Mouse (Mus musculus) embryo, embryonic 11 days (tissue): ENCODE data around the gene Gars.

Experiments
- DNase-seq: peaks from one replicate; pipeline ENCODE4 v3.0.0-alpha.2; 2015

Gene Gars

DNA sequence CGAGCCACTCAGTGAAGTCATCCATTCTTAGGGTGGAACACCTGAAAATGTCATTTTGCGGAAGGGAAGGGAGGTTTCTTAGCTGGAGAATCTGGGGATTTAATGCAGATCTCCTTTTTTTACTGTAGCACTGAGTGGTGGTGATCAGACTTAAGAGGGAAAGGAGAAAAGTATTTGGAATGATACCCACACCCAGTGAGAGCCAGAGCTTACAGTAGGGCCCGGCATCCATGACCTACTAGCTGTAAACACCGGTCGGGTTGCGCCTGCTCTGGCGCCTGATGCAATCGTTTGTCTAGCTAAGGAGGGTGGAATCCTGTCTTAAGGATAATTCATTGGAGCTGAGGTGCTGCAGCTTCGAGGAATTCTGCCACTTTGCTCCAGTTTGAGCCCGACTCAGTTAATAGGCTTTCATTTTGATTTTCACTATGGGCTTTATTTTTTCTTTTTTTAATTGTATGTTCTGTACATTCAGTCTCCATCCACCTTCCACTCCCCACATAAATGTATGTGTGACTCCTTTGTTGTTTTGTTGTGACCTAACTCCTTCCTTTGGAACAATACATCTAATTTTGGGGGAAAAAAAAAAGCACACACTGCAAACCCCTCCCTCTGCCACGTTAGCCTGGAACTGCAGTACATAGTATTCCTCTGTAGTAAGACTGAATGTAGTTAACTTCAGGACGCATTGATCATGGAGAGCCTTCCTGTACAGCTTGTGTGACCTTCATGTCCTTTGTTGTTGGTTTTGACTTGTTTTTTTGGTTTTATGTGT is 1.1 kb downstream of the Gars start:
- DNase-seq: peak; percentile 44

DNA sequence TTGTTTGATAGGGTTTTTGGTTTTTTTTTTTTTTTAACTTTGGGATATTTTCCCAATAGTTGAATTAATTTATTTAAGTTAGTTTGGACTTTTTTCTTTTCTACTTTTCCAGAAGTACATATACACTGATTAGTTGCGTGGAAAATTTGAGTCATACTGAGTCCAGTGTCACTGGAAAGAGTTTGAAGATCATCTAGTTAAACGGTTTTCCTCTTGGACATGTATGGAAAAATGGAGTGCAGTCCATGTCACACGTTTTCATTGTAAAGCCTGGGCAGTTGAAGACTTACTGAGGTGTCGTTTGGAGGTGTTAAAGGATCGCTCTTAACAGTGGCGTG is 1.6 kb downstream of the Gars start:
- DNase-seq: no peak

DNA sequence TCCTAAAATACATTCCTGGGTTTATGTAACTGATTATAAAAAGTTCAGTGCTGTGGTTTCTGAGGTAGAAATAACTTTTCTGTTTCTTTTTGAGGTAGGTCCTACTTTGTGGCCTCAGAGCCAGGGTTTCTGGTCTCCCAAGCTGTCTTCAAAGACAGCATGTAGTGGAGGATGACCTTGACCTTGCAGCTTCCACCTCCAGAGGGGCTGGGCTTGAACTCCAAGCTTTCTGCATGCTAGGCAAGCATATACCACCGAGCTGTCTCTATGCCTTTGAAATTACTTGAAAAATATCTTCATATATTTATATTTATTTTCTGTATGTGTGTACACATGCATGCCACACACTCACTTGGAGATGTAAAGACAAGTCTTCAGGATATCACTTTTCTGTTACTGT is 2.2 kb downstream of the Gars start:
- DNase-seq: no peak

DNA sequence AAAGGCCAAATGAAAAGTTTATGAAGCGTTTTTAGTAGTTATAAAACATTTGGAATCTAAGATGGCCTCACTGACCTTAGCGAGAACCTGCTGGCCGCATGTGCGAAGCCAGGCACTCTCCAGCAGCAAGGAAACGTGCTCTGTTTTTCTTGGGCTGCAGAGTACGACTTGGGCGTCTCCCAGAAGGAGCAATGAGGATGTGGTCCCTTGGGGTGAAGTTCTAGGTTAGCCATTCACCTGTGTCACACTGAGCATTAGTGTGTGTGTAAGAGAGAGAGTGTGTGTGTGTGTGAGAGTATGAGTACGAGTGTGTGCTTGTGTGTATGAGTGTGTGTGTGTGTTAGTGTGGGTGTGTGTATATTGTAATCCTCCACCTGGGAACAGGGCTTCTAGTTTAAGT is 5.4 kb downstream of the Gars start:
- no peak for DNase-seq

DNA sequence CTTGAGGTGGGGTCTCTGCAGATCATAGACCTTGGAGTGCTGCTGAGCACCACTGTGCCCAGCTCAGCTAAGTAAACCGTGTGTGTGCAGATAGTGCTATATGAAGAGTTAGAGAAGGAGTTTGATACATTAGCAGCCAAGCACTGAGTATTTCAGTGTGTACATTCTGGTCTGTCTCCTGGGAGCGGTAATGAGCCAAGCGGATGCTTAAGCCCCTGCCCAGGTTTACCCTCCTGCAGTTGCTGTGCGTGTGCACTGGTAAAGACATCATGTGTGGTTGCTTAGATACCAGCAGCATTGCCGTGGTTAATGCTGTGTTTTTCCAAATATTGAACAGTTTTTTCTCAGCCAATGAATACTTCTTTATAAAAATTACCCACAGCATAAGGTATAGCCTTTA is 6.7 kb downstream of the Gars start:
- no peak for DNase-seq

DNA sequence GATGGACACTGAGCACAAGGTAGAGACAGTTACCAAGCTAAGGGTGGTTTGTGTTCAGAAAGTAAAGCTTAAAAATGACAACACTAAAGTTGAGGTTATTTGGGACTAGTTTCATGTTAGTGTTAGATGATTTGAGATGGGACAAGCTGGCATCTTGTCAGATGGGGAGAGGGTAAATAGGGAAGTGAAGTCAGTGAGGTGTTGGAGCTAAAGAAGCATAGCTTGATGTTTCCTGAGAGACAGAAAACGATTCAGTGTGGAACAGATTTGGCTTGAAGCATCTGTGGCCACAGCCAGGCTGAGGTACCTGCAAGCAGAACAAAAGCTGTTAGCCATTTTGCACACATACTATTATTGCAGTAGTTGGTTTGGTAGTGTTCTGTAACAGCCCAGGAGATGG is 7.5 kb downstream of the Gars start:
- no peak for DNase-seq

DNA sequence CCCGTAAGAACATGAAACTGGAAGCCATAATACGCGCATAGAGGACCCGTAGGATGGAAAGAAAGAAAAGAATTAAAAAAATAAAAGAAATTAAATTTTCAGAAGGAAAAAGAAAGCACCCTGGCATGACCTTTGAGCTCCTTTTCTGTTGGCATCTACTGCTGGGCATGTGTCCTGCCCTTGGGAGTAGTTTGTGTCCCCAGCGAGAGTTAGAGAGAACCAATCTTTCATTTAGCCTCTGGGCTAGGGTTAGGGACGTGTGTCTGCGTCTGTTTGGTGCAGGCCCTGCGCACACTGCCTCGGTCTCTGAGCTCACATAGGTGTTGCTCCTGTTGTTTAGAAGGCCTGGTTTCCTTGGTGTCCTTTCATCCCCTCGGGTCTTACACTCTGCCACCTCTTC is 11.4 kb downstream of the Gars start:
- no peak for DNase-seq

DNA sequence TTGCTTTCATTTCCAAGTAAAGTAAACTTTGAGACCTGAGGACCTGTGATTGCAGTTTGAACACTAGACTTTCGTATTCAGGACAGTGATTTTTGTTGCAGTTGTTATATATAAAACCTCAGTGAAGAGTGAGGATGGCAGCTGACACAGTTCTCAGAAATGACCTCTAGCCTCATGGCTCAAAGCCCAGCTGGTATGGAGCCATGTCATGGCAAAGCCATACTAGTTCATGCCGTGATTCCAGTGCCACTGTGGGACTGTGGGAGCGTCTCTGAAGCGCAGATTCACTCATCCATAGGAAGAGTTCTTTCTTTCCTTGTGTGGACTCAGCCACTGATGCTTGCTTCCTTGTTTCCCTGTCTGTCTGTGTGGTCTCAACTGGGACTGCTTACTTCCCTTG is 16.7 kb downstream of the Gars start:
- DNase-seq: no peak

DNA sequence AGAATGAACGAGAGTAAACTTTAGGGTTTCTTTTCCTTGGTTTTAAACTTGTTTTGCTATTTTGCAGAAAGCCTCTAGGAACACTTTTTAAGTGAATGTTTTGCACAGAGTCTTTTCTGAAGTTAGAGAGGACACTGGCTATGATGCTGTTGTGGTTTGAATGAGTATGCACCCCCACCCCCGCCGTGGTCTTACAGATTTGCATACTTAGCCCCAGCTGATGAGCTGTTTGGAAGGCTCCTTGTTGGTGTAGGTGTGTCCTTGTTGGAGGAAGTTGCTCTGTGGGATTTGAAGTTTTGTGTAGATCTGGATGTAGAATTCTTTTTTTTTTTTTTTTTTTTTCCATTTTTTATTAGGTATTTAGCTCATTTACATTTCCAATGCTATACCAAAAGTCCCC is 19.6 kb downstream of the Gars start:
- DNase-seq: no peak

DNA sequence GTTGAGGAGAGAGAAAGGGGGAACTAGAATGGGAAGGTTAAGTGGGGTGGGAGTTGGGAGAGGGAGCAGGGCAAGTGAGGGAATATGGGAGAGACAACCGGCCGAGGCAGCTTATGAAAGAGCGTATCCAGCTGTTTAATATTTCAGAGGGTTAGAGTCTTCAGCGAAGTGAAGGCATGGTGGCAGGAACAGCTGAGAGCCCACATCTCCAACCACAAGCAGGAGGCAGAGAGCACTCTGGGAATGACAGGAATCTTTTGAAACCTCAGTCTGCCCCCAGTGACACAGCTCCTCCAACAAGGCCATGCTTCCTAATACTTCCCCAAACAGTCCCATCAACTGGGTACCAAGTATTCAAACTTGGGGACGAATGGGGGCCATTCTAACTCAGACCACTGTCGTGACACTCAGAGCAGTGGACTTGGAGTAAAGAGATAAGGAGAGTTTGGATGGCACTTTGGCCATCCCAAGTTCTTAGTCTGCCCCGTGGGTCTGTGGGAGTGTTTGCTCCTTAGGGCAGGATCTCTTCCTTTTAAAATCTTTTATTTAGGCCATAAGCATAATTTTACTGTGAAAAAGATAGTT is 22.5 kb downstream of the Gars start:
- no peak for DNase-seq

DNA sequence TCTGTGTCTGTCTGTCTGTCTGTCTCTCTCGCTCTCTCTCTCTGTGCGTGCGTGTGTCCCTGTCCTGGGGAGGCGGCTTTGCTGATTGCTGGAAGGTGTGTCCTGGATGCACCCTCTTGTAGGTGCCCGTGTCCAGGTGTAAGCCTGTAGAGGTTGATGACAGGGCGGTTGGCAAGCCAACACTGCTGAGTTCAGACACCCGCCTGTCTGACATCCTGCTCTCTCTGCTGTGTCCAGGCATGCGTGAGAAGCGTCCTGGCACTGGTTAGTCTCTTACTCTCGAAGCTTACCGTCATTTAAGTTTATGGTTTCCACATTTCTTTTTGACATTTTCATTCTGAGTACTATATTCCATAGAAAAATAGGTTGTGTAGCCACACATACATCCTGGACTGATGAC is 23.5 kb downstream of the Gars start:
- no peak for DNase-seq

DNA sequence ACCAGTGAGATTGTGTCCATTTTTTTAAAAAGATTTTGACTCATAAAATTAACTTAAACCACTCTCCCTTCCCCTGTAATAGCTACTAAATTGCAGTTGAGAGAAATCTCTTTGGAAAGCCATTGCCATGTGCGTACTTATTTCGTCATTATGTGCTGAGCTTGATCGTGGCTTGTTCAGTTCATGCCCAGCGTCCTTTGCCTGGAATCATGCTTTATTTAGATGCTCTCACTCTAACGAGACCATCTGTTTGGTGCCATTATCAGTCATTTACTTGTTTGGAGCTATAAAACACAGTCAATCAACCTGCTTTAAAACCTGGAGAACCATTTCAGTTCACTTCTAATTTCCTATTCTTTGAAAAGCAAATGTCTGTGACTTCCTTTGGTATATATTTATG is 24.4 kb downstream of the Gars start:
- DNase-seq: no peak

DNA sequence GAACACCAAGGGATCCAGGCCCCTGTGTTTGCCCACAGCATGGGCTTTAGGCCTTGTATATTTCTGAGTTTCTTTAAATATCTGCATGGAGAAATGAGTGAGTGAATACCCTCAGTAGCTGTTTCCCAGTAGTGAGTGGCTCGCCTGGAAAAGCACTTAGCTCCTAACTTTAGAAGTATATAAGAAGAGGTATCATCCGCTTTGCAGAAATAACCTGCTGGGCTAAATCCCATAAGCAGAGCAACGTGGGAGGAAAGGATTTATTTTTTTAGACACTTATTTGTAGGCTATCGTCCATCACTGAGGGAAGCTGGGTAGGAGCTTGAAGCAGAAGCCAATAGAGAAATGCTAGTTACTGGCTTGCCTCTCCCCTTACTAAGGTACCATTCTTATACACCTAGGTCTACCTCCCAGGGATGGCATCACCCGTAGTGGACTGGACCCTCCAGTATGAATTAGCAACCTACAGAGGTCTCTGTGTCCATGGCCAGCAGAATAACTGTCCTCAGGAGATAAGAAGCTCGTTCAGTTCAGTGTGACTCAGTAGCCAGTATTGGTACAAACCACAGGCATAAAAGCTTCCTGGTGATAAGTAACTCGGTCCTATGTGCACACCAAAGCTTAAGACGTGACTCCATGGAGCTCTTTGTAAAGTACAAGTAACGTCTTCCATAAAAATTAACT is 26.1 kb downstream of the Gars start:
- DNase-seq: no peak

DNA sequence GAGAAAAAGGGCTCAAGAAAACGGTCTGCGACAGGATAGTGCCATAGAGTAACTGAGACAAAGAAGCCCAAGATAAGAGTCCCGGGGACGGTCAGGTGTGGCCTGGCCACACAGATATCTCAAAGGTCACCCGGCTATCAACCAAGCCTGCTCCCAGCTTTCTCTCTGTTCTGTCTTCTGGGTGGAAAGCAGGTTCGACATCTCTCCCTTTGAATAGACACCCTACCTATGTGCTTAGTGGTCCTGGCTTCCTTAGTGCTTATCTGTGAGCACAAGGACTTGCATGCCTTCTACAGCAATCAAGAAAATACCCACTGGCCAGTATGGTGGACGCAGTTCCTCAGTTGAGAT is 26.6 kb downstream of the Gars start:
- DNase-seq: no peak

DNA sequence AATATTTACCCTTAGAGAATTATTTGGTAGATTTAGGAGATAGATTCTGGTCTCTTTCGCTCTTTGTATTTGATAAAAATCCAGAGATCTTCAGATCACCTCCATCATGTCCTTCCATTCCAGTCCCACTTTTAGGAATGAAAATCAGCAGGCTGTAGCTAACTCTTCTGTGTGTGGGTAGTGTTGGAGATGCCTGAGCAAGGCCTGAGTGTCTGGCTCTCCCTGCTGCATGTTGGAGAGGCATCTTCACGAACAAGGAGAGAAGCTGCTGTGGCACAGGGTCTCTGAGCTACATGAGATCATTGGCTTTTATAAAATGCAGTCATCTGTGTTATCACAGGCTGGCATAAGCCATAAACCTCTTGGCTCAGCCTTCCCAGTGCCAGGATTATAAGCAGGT is 28.1 kb downstream of the Gars start:
- DNase-seq: no peak

DNA sequence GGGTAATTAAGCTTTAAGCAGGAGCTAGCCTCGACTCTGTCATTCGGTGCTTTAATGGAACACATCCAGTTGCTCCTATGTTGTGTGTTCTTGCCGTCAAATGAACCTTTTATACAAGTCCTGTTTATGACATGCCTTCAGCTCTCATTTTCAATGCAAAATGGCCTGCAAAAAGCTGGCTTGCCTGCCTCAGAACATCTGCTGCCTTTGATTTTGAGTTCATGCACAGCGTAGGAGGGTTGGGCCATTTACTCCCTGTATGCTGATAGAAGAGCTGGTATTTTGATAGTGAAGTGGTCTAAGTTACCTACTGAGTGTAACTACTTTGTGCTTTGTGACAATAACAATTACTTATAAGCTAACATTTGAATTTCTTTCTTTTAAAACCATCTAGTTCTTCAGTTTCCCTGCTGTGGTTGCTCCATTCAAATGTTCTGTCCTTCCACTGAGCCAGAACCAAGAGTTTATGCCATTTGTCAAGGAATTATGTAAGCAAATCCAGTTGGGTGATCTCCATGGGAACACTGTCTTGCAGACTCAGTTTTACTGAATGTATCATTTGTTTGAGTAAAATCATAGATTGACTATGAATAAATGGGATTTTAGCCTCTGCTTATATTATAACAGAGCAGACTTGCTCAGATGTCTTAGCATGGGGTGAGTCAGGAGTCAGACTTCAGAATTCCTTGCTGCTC is 38.9 kb downstream of the Gars start:
- no peak for DNase-seq

DNA sequence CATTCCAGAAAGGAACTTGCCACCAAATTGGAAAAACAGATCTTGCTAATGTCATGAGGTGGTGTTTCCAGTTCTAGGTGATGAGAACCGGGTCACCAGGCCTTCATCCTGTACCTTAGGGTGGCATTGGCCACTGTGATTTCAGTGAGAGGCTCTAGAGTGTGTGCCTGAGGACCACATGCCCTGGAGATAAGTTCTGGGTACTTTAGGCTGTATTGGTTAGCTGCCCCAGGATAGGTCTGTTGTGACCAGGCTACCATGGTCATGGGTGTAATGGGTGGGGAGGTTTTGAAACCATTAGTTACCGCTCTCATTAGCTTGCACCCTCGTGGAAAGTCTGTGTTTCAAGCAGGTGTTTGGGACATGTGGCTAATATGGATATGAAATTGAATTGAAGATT is 43.6 kb downstream of the Gars start:
- no peak for DNase-seq

DNA sequence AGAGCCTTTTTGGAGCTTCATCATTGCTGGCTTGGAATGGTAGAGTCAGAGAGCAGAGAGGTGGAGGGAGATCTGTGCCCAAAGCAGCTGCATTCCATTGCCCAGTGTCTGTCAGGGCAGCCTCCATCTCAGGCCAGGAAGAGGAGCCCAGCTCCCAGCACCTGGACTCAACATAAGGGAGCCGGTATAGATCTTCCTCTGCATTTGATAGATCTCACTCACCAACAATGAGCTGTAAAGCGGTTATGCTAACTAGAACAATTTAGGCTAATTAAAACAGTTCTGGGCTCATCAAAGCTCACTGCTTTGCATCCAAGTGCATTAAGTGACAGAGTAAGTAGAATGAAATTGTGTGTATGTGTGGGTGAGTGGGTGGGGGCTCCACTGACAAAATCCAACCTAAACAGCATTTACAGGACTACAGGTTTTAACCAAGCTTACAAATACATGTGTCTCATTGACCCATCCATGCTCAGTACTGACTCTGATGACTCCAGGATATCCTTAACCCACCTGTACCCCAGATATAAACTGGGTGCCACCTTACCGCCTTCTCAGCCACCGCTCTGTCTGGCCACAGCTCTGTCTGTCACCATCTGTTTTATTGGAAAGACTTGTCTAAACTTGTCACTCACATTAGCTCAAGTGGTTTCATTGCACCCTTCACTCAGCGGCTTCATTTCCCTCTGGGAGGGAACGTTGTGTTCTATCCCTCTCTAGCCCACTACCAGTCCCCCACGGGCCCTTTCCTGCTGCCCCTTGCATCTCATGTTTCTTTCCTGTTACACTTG is 44.6 kb downstream of the Gars start:
- DNase-seq: no peak

DNA sequence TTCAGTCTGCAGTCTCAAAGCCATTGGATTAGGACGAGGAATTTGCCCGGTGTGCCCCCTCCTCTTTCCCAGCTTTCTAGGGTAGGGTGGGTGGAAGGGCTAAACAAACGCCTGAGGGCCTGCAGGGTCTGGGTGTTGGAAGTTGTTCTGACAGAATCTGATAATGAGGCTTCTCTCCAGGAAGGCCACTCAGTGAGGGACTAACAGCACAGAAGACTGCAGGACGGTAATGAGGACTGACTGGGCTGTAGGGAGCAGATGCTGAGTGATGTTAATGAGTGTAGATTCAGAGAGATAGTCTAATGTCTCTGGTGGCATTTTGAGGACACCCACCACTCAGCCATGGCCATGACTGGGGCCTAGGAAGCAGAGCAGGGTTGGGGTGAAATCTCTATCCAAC is 49.5 kb downstream of the Gars start:
- no peak for DNase-seq

DNA sequence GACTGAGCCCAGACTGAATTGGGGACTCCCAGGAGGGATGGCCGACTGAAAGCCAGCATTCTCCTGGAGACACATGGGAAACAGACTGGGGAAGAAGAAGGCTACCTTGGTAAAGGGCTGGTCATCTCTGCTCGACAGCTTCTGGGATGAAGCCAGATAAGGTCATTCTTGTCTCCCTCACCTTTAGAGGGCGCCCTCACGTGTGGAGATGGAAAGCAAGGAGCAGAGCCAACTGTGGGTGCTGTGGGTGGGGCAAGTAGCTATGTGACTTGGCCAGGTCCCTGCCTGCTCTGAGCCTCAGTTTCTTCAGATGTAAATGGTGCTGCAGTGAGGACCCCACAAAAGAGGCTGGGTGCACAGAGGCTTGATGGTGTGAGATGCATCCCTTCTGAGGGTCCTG is 52.8 kb downstream of the Gars start:
- no peak for DNase-seq

DNA sequence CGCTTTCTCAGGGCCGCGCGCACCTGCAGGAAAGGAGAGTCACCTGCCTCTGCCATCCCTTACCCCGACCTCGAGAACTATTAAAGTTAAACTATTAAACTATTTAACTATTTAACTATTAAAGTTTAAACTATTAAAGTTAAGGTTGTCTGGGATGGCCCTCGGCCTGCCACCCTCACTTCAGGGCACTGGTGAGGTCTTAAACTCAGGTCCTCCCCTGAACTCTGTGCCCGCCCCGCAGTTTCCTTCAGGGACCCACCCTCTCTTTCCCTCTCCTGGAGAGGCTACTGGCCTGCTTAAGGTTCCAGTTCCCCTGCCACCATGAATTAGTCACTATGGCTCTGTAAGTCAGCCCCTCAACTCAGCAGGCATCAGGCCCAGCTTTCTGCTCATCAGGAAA is 53.6 kb downstream of the Gars start:
- DNase-seq: no peak

DNA sequence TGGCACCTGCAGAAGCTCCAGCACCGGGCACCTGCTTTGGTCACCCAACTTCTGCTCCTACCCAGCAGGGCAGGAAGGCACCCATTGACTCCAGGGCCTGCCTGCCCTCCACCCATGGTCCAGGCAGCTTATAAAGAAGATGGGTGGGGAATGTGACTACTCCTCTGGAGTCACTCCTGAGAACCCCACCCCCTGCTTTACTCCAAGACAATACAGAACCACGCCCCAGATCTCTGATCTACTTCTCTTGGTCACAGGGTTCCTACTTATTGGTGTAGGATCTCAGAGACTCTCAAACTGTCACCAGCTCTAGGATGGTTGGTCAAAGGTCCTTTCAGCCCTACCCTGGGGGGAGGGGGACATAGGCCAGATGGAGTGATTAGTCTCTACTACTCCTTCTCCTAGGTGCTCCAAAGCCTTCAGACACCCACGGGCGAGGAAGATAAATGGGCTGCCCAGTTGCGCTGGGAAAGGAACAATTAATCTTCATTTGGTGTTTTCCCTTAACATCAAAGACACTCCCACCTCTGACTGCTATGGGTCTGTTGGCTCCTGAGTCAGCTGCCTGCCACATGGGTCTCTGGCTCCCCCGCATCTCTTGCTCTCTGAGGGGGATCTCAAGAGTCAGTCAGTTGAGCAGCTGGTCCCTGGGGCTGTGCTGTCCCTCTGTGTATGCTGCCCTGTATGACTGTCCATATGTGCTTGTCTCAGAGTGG is 55.8 kb downstream of the Gars start:
- peak; percentile 37 for DNase-seq

DNA sequence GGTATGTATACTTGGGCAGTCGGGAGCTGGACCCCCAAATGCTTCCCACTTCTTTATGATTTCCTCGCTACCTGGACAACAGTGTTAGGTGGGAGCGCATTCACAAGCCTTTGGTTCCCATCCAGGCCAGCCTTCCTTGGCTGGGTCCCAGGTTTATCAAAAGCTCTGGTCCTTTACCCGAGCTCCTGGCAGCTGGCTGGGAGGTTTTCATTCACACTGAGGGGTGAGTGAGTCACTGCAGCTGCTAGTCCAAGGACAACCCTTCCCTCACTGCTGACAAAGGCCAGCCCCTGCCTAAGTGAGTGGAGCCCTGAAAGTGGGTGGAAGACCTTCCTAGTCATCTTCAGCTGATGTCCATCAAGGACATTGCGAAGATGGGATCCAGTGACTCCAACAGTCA is 60.2 kb downstream of the Gars start:
- DNase-seq: no peak
